Mouse (Mus musculus) layer of hippocampus, adult 9-11 months (tissue): ENCODE measurements around the gene Nt5e.
"Not testable (repeated sequence)": the region's sequence is repeated elsewhere in the genome, so short reads cannot be mapped to it uniquely, and the experiment has no call there.

Experiments used
- DNase-seq: peaks from one replicate; pipeline ENCODE4 v3.0.0; 2022

Nt5e gene

GRCm38 (mm10) chr9:88326930-88327901 lies at the start of gene Nt5e:
Gene Nt5e, plus strand, starts transcription at chr9:88327197.
- peak; percentile 79 for DNase-seq

GRCm38 (mm10) chr9:88277588-88277987 lies 49.4 kb upstream of the Nt5e start:
- DNase-seq, result no peak

- no peak for DNase-seq
These were observed 47.3 kb upstream of the Nt5e start for GRCm38 (mm10) chr9:88279728-88280127.

- DNase-seq, result no peak
These were observed 37.3 kb upstream of the Nt5e start for GRCm38 (mm10) chr9:88289568-88290168.

GRCm38 (mm10) chr9:88292836-88293370 lies 34.1 kb upstream of the Nt5e start:
- DNase-seq, result no peak

GRCm38 (mm10) chr9:88295798-88296197 lies 31.2 kb upstream of the Nt5e start:
- peak; percentile 41 for DNase-seq

GRCm38 (mm10) chr9:88296321-88296720 lies 30.7 kb upstream of the Nt5e start:
- no peak for DNase-seq

DNA sequence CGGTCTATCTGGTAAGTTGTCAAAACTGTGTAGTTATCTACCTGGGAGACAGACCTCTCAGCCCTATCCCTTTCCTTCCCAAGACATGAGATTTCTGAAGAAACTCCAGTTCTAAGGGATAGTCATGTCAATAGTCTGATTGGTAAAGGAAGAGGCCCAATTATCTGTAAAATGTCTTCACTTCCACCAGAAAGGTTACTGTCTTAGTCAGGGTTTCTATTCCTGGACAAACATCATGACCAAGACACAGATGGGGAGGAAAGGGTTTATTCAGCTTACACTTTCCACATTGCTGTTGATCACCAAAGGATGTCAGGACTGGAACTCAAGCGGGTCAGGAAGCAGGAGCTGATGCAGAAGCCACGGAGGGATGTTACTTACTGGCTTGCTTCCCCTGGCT lies 29.8 kb upstream of the Nt5e start:
- not testable (repeated sequence) for DNase-seq

DNA sequence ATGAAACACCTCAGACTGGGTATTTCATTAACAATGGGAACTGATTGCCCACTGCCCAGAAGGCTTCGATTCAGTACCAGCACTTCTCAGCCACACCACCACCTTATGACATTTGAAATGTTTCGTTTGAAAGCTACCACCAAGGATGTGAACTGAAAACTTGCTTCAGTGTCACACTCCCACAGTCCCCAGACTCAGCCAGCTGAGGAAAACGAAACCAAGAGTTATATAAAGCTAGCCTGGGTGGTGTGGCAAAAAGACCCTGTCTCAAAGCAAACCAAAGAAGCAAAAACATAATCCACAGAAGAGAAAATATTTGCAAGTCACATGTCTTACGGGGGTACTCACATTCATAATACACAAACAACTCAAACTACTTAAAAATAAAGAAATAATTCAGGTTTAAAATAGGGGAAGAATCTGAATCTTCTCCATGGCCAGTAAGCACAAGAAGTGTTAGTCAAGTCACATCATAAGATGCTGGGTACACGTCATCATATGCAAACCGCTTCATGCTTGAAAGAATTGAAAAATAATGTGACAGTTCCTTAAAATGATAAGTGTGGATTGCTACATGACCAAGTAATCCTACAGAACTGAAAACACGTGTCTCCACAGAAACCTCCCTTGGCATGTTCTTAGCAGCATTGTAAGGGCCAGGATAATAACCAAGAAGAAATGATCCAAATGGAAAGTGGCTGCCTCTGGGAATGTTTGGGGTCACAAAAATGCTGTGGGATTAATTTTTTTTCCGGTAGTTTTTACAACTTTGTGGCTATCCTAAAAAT lies 28.9 kb upstream of the Nt5e start:
- no peak for DNase-seq

DNA sequence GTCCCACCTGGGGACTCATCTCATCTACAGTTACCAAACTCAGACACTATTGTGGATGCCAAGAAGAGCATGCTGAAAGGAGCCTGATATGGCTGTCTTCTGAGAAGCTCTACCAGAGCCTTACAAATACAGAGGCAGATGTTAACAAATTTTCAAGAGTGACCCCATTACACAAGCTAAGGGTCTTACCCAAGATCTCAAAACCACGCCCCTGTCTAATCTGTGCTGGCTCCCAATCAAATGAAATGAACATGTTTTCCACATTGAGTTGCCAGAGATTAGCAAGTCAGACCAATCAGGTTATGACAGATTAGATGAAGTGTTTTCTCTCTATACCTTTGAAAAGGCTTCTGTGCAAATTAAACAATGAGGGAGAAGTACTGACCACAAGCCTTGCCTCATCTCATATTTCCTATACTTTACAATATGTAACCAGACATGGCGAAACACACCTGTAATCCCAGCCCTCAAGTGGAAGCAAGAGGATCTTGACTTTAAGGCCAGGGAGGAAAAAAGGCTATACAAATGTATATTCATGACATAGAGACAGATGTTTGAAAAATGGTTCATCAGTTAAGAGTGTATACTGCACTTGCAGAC lies 19.9 kb upstream of the Nt5e start:
- DNase-seq, result no peak

DNA sequence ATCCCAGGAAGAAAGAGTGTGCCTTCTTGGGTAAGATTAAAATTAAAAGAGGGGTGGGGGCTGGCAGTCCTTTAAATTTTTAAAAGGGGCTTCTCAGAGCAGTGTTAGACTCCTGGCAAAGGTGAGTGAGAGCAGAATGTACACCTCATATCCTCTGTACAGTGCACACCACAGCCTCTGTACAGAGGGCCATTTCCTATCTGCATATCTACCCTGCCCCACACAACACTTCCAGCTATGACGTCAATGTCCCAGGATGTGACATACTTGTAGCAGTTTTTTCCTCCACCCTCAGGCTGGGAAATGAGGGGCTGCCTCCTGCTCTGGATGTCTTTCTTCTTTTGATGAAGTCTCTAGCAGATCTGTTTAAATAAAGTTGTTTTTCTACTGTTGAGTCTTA lies 17.9 kb upstream of the Nt5e start:
- no peak for DNase-seq

- DNase-seq, result no peak
These were observed 7.8 kb upstream of the Nt5e start for GRCm38 (mm10) chr9:88319226-88319625.

- no peak for DNase-seq
These were observed 2.4 kb upstream of the Nt5e start for GRCm38 (mm10) chr9:88324616-88325015.

DNA sequence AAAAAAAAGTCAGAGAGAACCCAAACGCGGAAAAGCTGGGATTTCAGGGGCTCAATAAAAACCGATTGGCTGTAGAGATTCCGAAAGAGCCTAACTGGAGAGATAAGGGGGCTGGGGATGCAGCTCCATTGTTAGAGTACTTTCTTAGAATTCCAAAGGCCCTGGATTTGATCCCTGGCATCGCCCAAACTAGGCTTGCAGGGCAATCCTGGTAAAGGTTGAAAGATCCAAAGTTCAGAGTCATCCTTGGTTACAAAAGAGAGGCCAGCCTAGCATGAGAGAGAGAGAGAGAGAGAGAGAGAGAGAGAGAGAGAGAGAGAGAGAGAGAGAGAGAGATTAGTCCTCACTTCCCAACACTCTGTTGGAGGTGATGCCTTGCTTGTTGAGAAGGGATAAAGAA lies 1.7 kb downstream of the Nt5e start:
- no peak for DNase-seq

- no peak for DNase-seq
These were observed 2.3 kb downstream of the Nt5e start for GRCm38 (mm10) chr9:88329166-88329748.

- no peak for DNase-seq
These were observed 3.3 kb downstream of the Nt5e start for GRCm38 (mm10) chr9:88330316-88330715.

DNA sequence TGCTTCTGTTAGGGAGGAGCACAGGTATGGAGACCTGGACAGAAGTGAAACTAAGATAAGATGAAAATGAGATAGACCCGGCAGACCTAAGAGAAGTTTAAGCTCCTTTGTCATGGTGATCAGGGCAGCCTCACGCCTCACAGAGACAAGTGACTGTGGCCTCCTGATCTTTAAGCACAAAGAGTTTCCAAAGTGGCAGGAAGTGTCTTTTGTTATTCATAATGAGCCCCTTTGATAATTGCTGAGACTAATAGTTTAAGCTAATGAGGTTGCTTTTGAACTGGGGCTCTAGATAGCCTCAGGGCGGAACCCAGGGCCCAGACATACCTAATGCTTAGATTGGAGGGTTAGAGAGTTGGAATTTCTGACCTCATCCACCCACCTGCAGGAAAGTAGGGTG lies 5.5 kb downstream of the Nt5e start:
- no peak for DNase-seq

GRCm38 (mm10) chr9:88335839-88336238 lies 8.8 kb downstream of the Nt5e start:
- no peak for DNase-seq

- no peak for DNase-seq
These were observed 13.8 kb downstream of the Nt5e start for GRCm38 (mm10) chr9:88340819-88341218.

- DNase-seq, result no peak
These were observed 15.2 kb downstream of the Nt5e start for GRCm38 (mm10) chr9:88342241-88342640.

DNA sequence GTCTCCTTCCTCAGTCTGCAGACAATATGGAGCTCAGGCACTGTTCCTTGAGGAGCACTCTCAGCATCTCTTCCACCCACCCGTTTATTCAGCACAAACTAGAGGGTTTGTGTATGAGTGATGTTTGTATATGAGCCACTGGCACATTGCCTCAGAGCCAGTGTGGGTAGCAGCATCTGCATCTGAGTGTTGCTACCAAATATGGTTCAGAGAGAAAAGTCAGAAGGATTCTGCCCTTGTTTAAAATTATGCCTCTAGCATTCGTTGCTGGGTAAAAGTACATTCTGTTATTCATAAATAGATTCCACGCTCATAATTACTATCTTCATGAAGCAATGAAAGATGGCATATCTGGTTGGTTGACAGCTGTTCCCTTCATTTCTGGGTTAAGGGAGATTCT lies 15.7 kb downstream of the Nt5e start:
- DNase-seq, result peak; percentile 63

DNA sequence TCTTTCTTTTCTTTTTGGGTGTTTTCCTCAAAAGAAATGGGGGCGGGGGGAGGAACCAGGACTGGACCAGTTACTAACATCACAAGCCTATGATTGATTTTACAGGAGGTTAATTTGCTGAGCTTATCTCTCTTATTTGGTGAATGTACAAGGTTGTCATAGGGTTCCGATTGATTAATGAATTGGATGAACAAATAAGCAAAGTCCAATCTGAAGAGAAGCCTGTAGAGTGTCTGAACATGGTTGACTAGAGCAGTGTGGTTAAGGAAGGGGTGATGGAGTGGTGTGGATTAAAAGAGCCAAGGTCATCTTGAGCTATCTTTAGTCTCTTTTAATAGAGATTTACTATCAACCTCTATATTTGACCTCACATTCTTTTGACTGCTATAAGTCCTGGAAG lies 17.4 kb downstream of the Nt5e start:
- DNase-seq, result no peak
